In genomic region chr1:38545282-38545945, GRCm38 (mm10) we compare ENCODE assay signal across 9 mouse cellular contexts.
DNase-seq lines count a peak whose midpoint lies in the region; ATAC-seq lines count a peak whose summit lies in the region.
"Had no signal": no experiment of that assay in that cellular context is flagged by ENCODE, and none has a peak within 500 bp of the region (broad histone marks: within the 10 kb centered on the region; RNA-seq: fewer than 3 reads in every experiment).

No protein-coding gene starts in this region.

- no peak overlapping the region for H3K4me3 ChIP-seq in limb, embryonic 13.5 days
- H3K4me3 ChIP-seq in stomach, embryonic 16.5 days (replicated peaks; ENCODE audit: low read length) = no peak overlapping the region
- H3K4me3 ChIP-seq: midbrain, embryonic 12.5 days had no signal

- no peaks in the 10 kb centered on the region for H3K27me3 ChIP-seq in limb, embryonic 13.5 days
- H3K27me3 ChIP-seq in stomach, embryonic 16.5 days (ENCODE audit: control insufficient read depth, insufficient read depth, low read length) = no peaks in the 10 kb centered on the region
- H3K27me3 ChIP-seq: midbrain, embryonic 12.5 days had no signal

- peaks cover 47% of the 10 kb centered on the region for H3K4me1 ChIP-seq in limb, embryonic 13.5 days
- H3K4me1 ChIP-seq in stomach, embryonic 16.5 days (ENCODE audit: control insufficient read depth, insufficient read depth, low read length) = peaks cover 13% of the 10 kb centered on the region

- WGBS in limb, embryonic 13.5 days = 19% methylated on average over 12 of the region's 12 CpGs
- WGBS in stomach, embryonic 16.5 days = 9% methylated on average over 12 of the region's 12 CpGs

- no peak overlapping the region for H3K27ac ChIP-seq in limb, embryonic 13.5 days
- H3K27ac ChIP-seq in stomach, embryonic 16.5 days (ENCODE audit: low read length) = no peak overlapping the region
- H3K27ac ChIP-seq: midbrain, embryonic 12.5 days had no signal

- H3K9ac ChIP-seq in limb, embryonic 13.5 days = 0 out of 2 replicates have a peak overlapping the region, but pooled peaks have one; percentile 36
- H3K9ac ChIP-seq in stomach, embryonic 16.5 days (ENCODE audit: low read length) = peak overlapping the region; percentile 39; the same call in 1 of the 2 replicates
- H3K9ac ChIP-seq: midbrain, embryonic 12.5 days had no signal

- H3K4me2 ChIP-seq in limb, embryonic 13.5 days (replicated peaks) = peak overlapping the region; percentile 3; the same call in 1 of the 2 replicates
- no peak overlapping the region; the same call in 1 of the 2 replicates for H3K4me2 ChIP-seq in stomach, embryonic 16.5 days (ENCODE audit: low read depth, low read length)
- H3K4me2 ChIP-seq: midbrain, embryonic 12.5 days had no signal

- no peak for ATAC-seq in limb, embryonic 13.5 days (ENCODE audit: low FRiP score, low read depth)
- ATAC-seq in stomach, embryonic 16.5 days (ENCODE audit: insufficient read depth, low FRiP score) = peak; percentile 58; the same call in 1 of the 2 replicates

- 0 out of 2 replicates have a peak, but pooled peaks cover 3% of the 10 kb centered on the region for H3K36me3 ChIP-seq in limb, embryonic 13.5 days
- no peaks in the 10 kb centered on the region for H3K36me3 ChIP-seq in stomach, embryonic 16.5 days (ENCODE audit: control insufficient read depth, insufficient read depth, low read length)
- H3K36me3 ChIP-seq: midbrain, embryonic 12.5 days had no signal

- intact Hi-C loops in gastrocnemius, postnatal 14 days (cut with DNase I; ENCODE audit: low total_unique reads) = no loop called here

- H3K9me3 ChIP-seq in limb, embryonic 13.5 days = no peaks in the 10 kb centered on the region
- H3K9me3 ChIP-seq in stomach, embryonic 16.5 days (replicated peaks; ENCODE audit: control insufficient read depth, low read length) = no peaks in the 10 kb centered on the region
- H3K9me3 ChIP-seq: midbrain, embryonic 12.5 days had no signal

- DNase-seq in adrenal gland, adult 2 months = peak; percentile 43
- no peak for DNase-seq in adrenal gland, adult 18-20 months (ENCODE audit: low spot score in 2 of 2)
- peak; percentile 16 for DNase-seq in ovary, postnatal 14 days (ENCODE audit: low spot score)
- no peak for DNase-seq in ovary, adult 18-20 months (ENCODE audit: low spot score)
- no peak for DNase-seq in gastrocnemius, postnatal 14 days
- no peak for DNase-seq in cerebellum, adult 9-11 months

Comparison
In these comparisons a context has a peak if more than half of its experiments do, and no peak if none do; other contexts are left out.
1. DNase-seq: peak in adrenal gland, adult 2 months (single experiment) and ovary, postnatal 14 days (single experiment); none in adrenal gland, adult 18-20 months (0 of 2), ovary, adult 18-20 months (single experiment), gastrocnemius, postnatal 14 days (single experiment) and cerebellum, adult 9-11 months (single experiment).